In genomic region chr4:58554359-58554838, GRCm38 (mm10) we compare ENCODE assay signal across 8 mouse cellular contexts. TPM values are rescaled to one million over a fixed set of nuclear protein-coding genes. Genes with fewer than 3 reads are reported as not detected.
DNase-seq lines count a peak whose midpoint lies in the region; ATAC-seq and TF ChIP-seq lines count a peak whose summit lies in the region.

No protein-coding gene starts in this region.

- no peaks in the 10 kb centered on the region for H3K36me3 ChIP-seq in hindbrain, embryonic 11.5 days (ENCODE audit: control insufficient read depth, insufficient read depth, low read length)
- no peaks in the 10 kb centered on the region for H3K36me3 ChIP-seq in hindbrain, embryonic 16.5 days (ENCODE audit: control insufficient read depth, insufficient read depth, low read length)
- H3K36me3 ChIP-seq in ES-E14 (ENCODE audit: control insufficient read depth, insufficient read depth, low read length, poor library complexity, severe bottlenecking): no peaks in the 10 kb centered on the region
- no peaks in the 10 kb centered on the region for H3K36me3 ChIP-seq in embryonic facial prominence, embryonic 15.5 days
- H3K36me3 ChIP-seq in liver, postnatal 0 days (replicated peaks; ENCODE audit: insufficient read depth, low read length): no peaks in the 10 kb centered on the region
- H3K36me3 ChIP-seq in kidney, adult 2 months (ENCODE audit: control insufficient read depth, insufficient read depth, low read length): no peaks in the 10 kb centered on the region

- H3K4me1 ChIP-seq in hindbrain, embryonic 11.5 days (replicated peaks; ENCODE audit: control insufficient read depth, insufficient read depth, low read length): 0 out of 2 replicates have a peak, but pooled peaks cover 2% of the 10 kb centered on the region
- H3K4me1 ChIP-seq in hindbrain, embryonic 16.5 days (ENCODE audit: control insufficient read depth, insufficient read depth, low read depth, low read length): peaks cover 7% of the 10 kb centered on the region
- peaks cover 0 to 6% of the 10 kb centered on the region in 2 experiments; a peak in 2 of 4 replicates for H3K4me1 ChIP-seq in ES-E14 (ENCODE audit: control insufficient read depth in 2 of 2, insufficient read depth in 2 of 2, low read length in 2 of 2, poor library complexity in 1 of 2)
- peaks cover 25% of the 10 kb centered on the region for H3K4me1 ChIP-seq in embryonic facial prominence, embryonic 15.5 days
- peaks cover 12% of the 10 kb centered on the region; the same call in 1 of the 2 replicates for H3K4me1 ChIP-seq in liver, postnatal 0 days (ENCODE audit: insufficient read depth)
- H3K4me1 ChIP-seq in kidney, adult 2 months (ENCODE audit: control insufficient read depth, insufficient read depth, low read length): no peaks in the 10 kb centered on the region

- H3K4me3 ChIP-seq in hindbrain, embryonic 11.5 days (ENCODE audit: low read depth, low read length): no peak overlapping the region
- no peak overlapping the region for H3K4me3 ChIP-seq in hindbrain, embryonic 16.5 days (ENCODE audit: low read length)
- no peak overlapping the region; a peak in 1 of 4 replicates for H3K4me3 ChIP-seq in ES-E14 (ENCODE audit: insufficient read depth in 1 of 2, low read depth in 1 of 2, low read length in 2 of 2, poor library complexity in 1 of 2, severe bottlenecking in 1 of 2)
- peak overlapping the region; percentile 77 for H3K4me3 ChIP-seq in embryonic facial prominence, embryonic 15.5 days (replicated peaks)
- no peak overlapping the region for H3K4me3 ChIP-seq in liver, postnatal 0 days (ENCODE audit: low read depth, low read length)
- H3K4me3 ChIP-seq in kidney, adult 2 months (ENCODE audit: insufficient read depth, low read depth, low read length): no peak overlapping the region

- TF ChIP-seq EP300 in liver, postnatal 0 days (IDR thresholded peaks at IDR 0.05; ENCODE audit: low read depth): no peak

- H3K4me2 ChIP-seq in hindbrain, embryonic 11.5 days (replicated peaks; ENCODE audit: low read depth, low read length): peak overlapping the region; percentile 92; the same call in 1 of the 2 replicates
- H3K4me2 ChIP-seq in hindbrain, embryonic 16.5 days (ENCODE audit: low read length): no peak overlapping the region
- peak overlapping the region; percentile 81 for H3K4me2 ChIP-seq in embryonic facial prominence, embryonic 15.5 days (replicated peaks)
- H3K4me2 ChIP-seq in liver, postnatal 0 days (ENCODE audit: low read depth, low read length): 0 out of 2 replicates have a peak overlapping the region, but pooled peaks have one; percentile 92

- no peak overlapping the region for H3K9ac ChIP-seq in hindbrain, embryonic 11.5 days (ENCODE audit: low read depth, low read length)
- no peak overlapping the region for H3K9ac ChIP-seq in hindbrain, embryonic 16.5 days (ENCODE audit: low read depth, low read length)
- H3K9ac ChIP-seq in ES-E14 (ENCODE audit: insufficient read depth, low read depth, low read length, poor library complexity, severe bottlenecking): peak overlapping the region; percentile 28; the same call in 1 of the 2 replicates
- no peak overlapping the region for H3K9ac ChIP-seq in embryonic facial prominence, embryonic 15.5 days
- no peak overlapping the region for H3K9ac ChIP-seq in liver, postnatal 0 days (replicated peaks)

- TF ChIP-seq POLR2A in kidney, adult 2 months (IDR thresholded peaks at IDR 0.05; ENCODE audit: low read depth, low read length): no peak

- DNase-seq in hindbrain, embryonic 11.5 days (ENCODE audit: low spot score): no peak
- no peak for DNase-seq in ES-E14 (ENCODE audit: low read depth, low spot score)
- no peak for DNase-seq in liver, postnatal 0 days
- DNase-seq in kidney, adult 2 months: no peak
- DNase-seq in cerebellum, postnatal 36 days: no peak

- 28% methylated on average over 10 of the region's 10 CpGs for WGBS in hindbrain, embryonic 11.5 days
- WGBS in hindbrain, embryonic 16.5 days: 35% methylated on average over 10 of the region's 10 CpGs
- WGBS in embryonic facial prominence, embryonic 15.5 days: 33% methylated on average over 10 of the region's 10 CpGs
- WGBS in liver, postnatal 0 days (ENCODE audit: insufficient replicate concordance): 31% methylated on average over 10 of the region's 10 CpGs
- 81% methylated on average over 10 of the region's 10 CpGs for WGBS in kidney, adult 2 months

- ATAC-seq in hindbrain, embryonic 11.5 days (ENCODE audit: low FRiP score): no peak
- ATAC-seq in hindbrain, embryonic 16.5 days: no peak
- ATAC-seq in embryonic facial prominence, embryonic 15.5 days (ENCODE audit: insufficient number of reproducible peaks, low FRiP score, low TSS enrichment, low read depth): no peak
- no peak for ATAC-seq in liver, postnatal 0 days
- ATAC-seq in CD4-positive, CD25-positive, alpha-beta regulatory T cell, adult 4 months: no peak

- H3K27me3 ChIP-seq in hindbrain, embryonic 11.5 days (ENCODE audit: control insufficient read depth, insufficient read depth, low read length): no peaks in the 10 kb centered on the region
- H3K27me3 ChIP-seq in hindbrain, embryonic 16.5 days (replicated peaks; ENCODE audit: control insufficient read depth, insufficient read depth, low read length): 0 out of 2 replicates have a peak, but pooled peaks cover 2% of the 10 kb centered on the region
- no peaks in the 10 kb centered on the region for H3K27me3 ChIP-seq in embryonic facial prominence, embryonic 15.5 days
- H3K27me3 ChIP-seq in liver, postnatal 0 days (ENCODE audit: insufficient read depth, low read length): peaks cover 22% of the 10 kb centered on the region
- no peaks in the 10 kb centered on the region for H3K27me3 ChIP-seq in kidney, adult 2 months (replicated peaks; ENCODE audit: control insufficient read depth, insufficient read depth, low read length)

- in situ Hi-C loops in ES-E14 (cut with MboI; ENCODE audit: low sequenced_read_pairs in 2 of 2, unreplicated experiment in 2 of 2): no loop called here

- no peak overlapping the region for H3K27ac ChIP-seq in hindbrain, embryonic 11.5 days (ENCODE audit: low read depth, low read length)
- no peak overlapping the region for H3K27ac ChIP-seq in hindbrain, embryonic 16.5 days (ENCODE audit: low read depth, low read length)
- peak overlapping the region; percentile 18; the same call in 1 of the 2 replicates for H3K27ac ChIP-seq in ES-E14 (ENCODE audit: insufficient read depth, low read depth, low read length, poor library complexity, severe bottlenecking)
- peak overlapping the region; percentile 97 for H3K27ac ChIP-seq in embryonic facial prominence, embryonic 15.5 days (replicated peaks)
- H3K27ac ChIP-seq in liver, postnatal 0 days (ENCODE audit: low read depth): no peak overlapping the region
- H3K27ac ChIP-seq in kidney, adult 2 months (ENCODE audit: insufficient read depth, low read depth, low read length): no peak overlapping the region

- no peak for TF ChIP-seq CTCF in liver, postnatal 0 days (IDR thresholded peaks at IDR 0.05; ENCODE audit: low read depth)
- TF ChIP-seq CTCF in kidney, adult 2 months (conservative IDR thresholded peaks at IDR 0.05; ENCODE audit: insufficient read depth, insufficient read length, low read depth, low read length): no peak

- H3K9me3 ChIP-seq in hindbrain, embryonic 11.5 days (ENCODE audit: control insufficient read depth, low read length): no peaks in the 10 kb centered on the region
- no peaks in the 10 kb centered on the region for H3K9me3 ChIP-seq in hindbrain, embryonic 16.5 days (ENCODE audit: control insufficient read depth, low read length)
- no peaks in the 10 kb centered on the region for H3K9me3 ChIP-seq in ES-E14 (ENCODE audit: control insufficient read depth, insufficient read depth, low read depth, low read length)
- no peaks in the 10 kb centered on the region for H3K9me3 ChIP-seq in embryonic facial prominence, embryonic 15.5 days (replicated peaks)
- H3K9me3 ChIP-seq in liver, postnatal 0 days (ENCODE audit: low read length): no peaks in the 10 kb centered on the region

TF ChIP-seq in ES-E14, 5 proteins besides CTCF, POLR2A, EP300 and RAD21:
- TF ChIP-seq HCFC1 (IDR thresholded peaks at IDR 0.05; ENCODE audit: borderline replicate concordance, insufficient read depth, low read length): no peak
- no peak for TF ChIP-seq ZC3H11A (IDR thresholded peaks at IDR 0.05; ENCODE audit: borderline replicate concordance, low read depth, low read length)
- 0 out of 2 replicates have a peak, but pooled peaks have one; percentile 17 for TF ChIP-seq MAFK (IDR thresholded peaks at IDR 0.05; ENCODE audit: insufficient read depth, low read depth, low read length)
- TF ChIP-seq CHD2 (IDR thresholded peaks at IDR 0.05; ENCODE audit: low read depth, low read length): no peak
- no peak for TF ChIP-seq ZNF384 (IDR thresholded peaks at IDR 0.05; ENCODE audit: low read depth, low read length)

RNA-seq across cellular contexts. Expression of gene Lpar1, which starts 0.7 kb away (rescaled TPM):
- polyA plus RNA-seq in hindbrain, embryonic 11.5 days (2014; fragmentation: Nextera tagmentation; extraction: Ambion mirVana): 51.9 and 59.1 TPM in 2 replicates
- polyA plus RNA-seq in hindbrain, embryonic 16.5 days (2015; fragmentation: Nextera tagmentation; extraction: Ambion mirVana): 20.9 and 25.1 TPM in 2 replicates
- 31.0 and 44.2 TPM in 2 replicates for total RNA-seq in ES-E14 (2012; rRNA removed)
- 90.5 and 91.8 TPM in 2 replicates for polyA plus RNA-seq in embryonic facial prominence, embryonic 15.5 days (2015; fragmentation: Nextera tagmentation; extraction: Ambion mirVana)
- 2.4 TPM in 2 replicates for polyA plus RNA-seq in liver, postnatal 0 days (2015; fragmentation: Nextera tagmentation; extraction: Ambion mirVana)
- 12.8 and 15.4 TPM in 2 replicates for polyA plus RNA-seq in kidney, adult 2 months (2012; rRNA removed)
- polyA plus RNA-seq in CD4-positive, CD25-positive, alpha-beta regulatory T cell, adult 4 months (2017; shearing (Covaris generic)): not detected

Comparison
In these comparisons a context has a peak if more than half of its experiments do, and no peak if none do; other contexts are left out.
1. H3K27ac ChIP-seq: peak in ES-E14 (single experiment) and embryonic facial prominence, embryonic 15.5 days (single experiment); none in hindbrain, embryonic 11.5 days (single experiment), hindbrain, embryonic 16.5 days (single experiment), liver, postnatal 0 days (single experiment) and kidney, adult 2 months (single experiment).